ENCODE assay signal across 8 mouse cellular contexts in genomic region chr19:38263829-38264504, GRCm38 (mm10). TPM values are rescaled to one million over a fixed set of nuclear protein-coding genes. Genes with fewer than 3 reads are reported as not detected.
A peak's percentile ranks its signal among the peaks of the same experiment; 100 is the strongest.
DNase-seq lines count a peak whose midpoint lies in the region; ATAC-seq and TF ChIP-seq lines count a peak whose summit lies in the region.

No protein-coding gene starts in this region.

- H3K36me3 ChIP-seq in intestine, postnatal 0 days (ENCODE audit: control insufficient read depth, insufficient read depth) = no peaks in the 10 kb centered on the region
- no peaks in the 10 kb centered on the region for H3K36me3 ChIP-seq in lung, embryonic 16.5 days (ENCODE audit: control insufficient read depth, insufficient read depth, low read length)
- no peaks in the 10 kb centered on the region for H3K36me3 ChIP-seq in small intestine, adult 2 months (ENCODE audit: control insufficient read depth, insufficient read depth, low read length)

- H3K27ac ChIP-seq in intestine, postnatal 0 days (ENCODE audit: low read depth, low read length) = no peak overlapping the region
- no peak overlapping the region for H3K27ac ChIP-seq in lung, embryonic 16.5 days (ENCODE audit: low read length)
- no peak overlapping the region for H3K27ac ChIP-seq in small intestine, adult 2 months (ENCODE audit: insufficient read depth, low read depth, low read length)

- H3K9ac ChIP-seq in intestine, postnatal 0 days (ENCODE audit: low read depth, low read length) = no peak overlapping the region
- H3K9ac ChIP-seq in lung, embryonic 16.5 days (ENCODE audit: low read length) = no peak overlapping the region

- no peak overlapping the region for H3K4me3 ChIP-seq in intestine, postnatal 0 days (ENCODE audit: low read depth, low read length)
- H3K4me3 ChIP-seq in lung, embryonic 16.5 days (ENCODE audit: low read length) = no peak overlapping the region
- H3K4me3 ChIP-seq in small intestine, adult 2 months (ENCODE audit: low read depth, low read length) = no peak overlapping the region

- no peak overlapping the region for H3K4me2 ChIP-seq in intestine, postnatal 0 days (replicated peaks; ENCODE audit: low read depth)
- H3K4me2 ChIP-seq in lung, embryonic 16.5 days (ENCODE audit: low read depth, low read length) = peak overlapping the region; percentile 27

- TF ChIP-seq CTCF in intestine, postnatal 0 days (IDR thresholded peaks at IDR 0.05; ENCODE audit: low read depth) = peak; percentile 66
- peak; percentile 37; the same call in 1 of the 2 replicates for TF ChIP-seq CTCF in small intestine, adult 2 months (IDR thresholded peaks at IDR 0.05; ENCODE audit: extremely low read depth, insufficient read length, insufficient replicate concordance, low read depth, low read length)

- TF ChIP-seq POLR2A in small intestine, adult 2 months (IDR thresholded peaks at IDR 0.05; ENCODE audit: low read depth, low read length) = no peak

- DNase-seq in ovary, postnatal 36 days (ENCODE audit: low spot score) = peak; percentile 27
- DNase-seq in ovary, adult 18-20 months (ENCODE audit: low spot score) = no peak
- peak; percentile 71 to 84 for DNase-seq in cerebellum, postnatal 14 days
- peak; percentile 19 for DNase-seq in gastrocnemius, postnatal 10 days
- DNase-seq in spleen, postnatal 14 days (ENCODE audit: low spot score in 2 of 2) = no peak

- WGBS in intestine, postnatal 0 days = 23% methylated on average over 14 of the region's 14 CpGs
- 23% methylated on average over 14 of the region's 14 CpGs for WGBS in lung, embryonic 16.5 days
- WGBS in small intestine, adult 2 months = 25% methylated on average over 14 of the region's 14 CpGs

- no peak for ATAC-seq in intestine, postnatal 0 days
- ATAC-seq in lung, embryonic 16.5 days (ENCODE audit: low read depth) = no peak

- H3K4me1 ChIP-seq in intestine, postnatal 0 days (replicated peaks; ENCODE audit: control insufficient read depth, insufficient read depth, low read length) = no peaks in the 10 kb centered on the region
- H3K4me1 ChIP-seq in lung, embryonic 16.5 days (replicated peaks; ENCODE audit: control insufficient read depth, insufficient read depth, low read length) = no peaks in the 10 kb centered on the region; the same call in 1 of the 2 replicates
- H3K4me1 ChIP-seq in small intestine, adult 2 months (ENCODE audit: control insufficient read depth, insufficient read depth, insufficient read length, low read length) = no peaks in the 10 kb centered on the region

- peaks cover 24% of the 10 kb centered on the region; the same call in 1 of the 2 replicates for H3K27me3 ChIP-seq in intestine, postnatal 0 days (replicated peaks; ENCODE audit: control insufficient read depth, insufficient read depth, low read length)
- no peaks in the 10 kb centered on the region; the same call in 1 of the 2 replicates for H3K27me3 ChIP-seq in lung, embryonic 16.5 days (ENCODE audit: control insufficient read depth, insufficient read depth, low read depth, low read length)
- peaks cover 12% of the 10 kb centered on the region for H3K27me3 ChIP-seq in small intestine, adult 2 months (ENCODE audit: control insufficient read depth, insufficient read depth, low read length)

- no peaks in the 10 kb centered on the region for H3K9me3 ChIP-seq in intestine, postnatal 0 days (ENCODE audit: control insufficient read depth)
- H3K9me3 ChIP-seq in lung, embryonic 16.5 days (ENCODE audit: control insufficient read depth, low read length) = no peaks in the 10 kb centered on the region

RNA-seq across cellular contexts. Expression of gene Lgi1, which starts 0.4 kb away (rescaled TPM):
- total RNA-seq in gastrocnemius, postnatal 10 days (2021) = 1 to 10 TPM; 1.5 to 2.3 TPM
- 0.76 and 0.91 TPM in 2 replicates for polyA plus RNA-seq in intestine, postnatal 0 days (2015; fragmentation: Nextera tagmentation; extraction: Ambion mirVana)
- 0.21 and 0.28 TPM in 2 replicates for polyA plus RNA-seq in lung, embryonic 16.5 days (2015; fragmentation: Nextera tagmentation; extraction: Ambion mirVana)
- polyA plus RNA-seq in small intestine, adult 2 months (2012; rRNA removed) = not detected in 2 replicates

RNA-seq across cellular contexts. Expression of gene Fra10ac1, which starts 40.0 kb away (rescaled TPM):
- total RNA-seq in gastrocnemius, postnatal 10 days (2021) = 10 to 100 TPM; 10.1 to 10.7 TPM
- polyA plus RNA-seq in intestine, postnatal 0 days (2015; fragmentation: Nextera tagmentation; extraction: Ambion mirVana) = 18.1 and 19.0 TPM in 2 replicates
- 29.9 and 31.7 TPM in 2 replicates for polyA plus RNA-seq in lung, embryonic 16.5 days (2015; fragmentation: Nextera tagmentation; extraction: Ambion mirVana)
- polyA plus RNA-seq in small intestine, adult 2 months (2012; rRNA removed) = 0.69 and 2.2 TPM in 2 replicates

Comparison
In these comparisons a context has a peak if more than half of its experiments do, and no peak if none do; other contexts are left out.
1. DNase-seq: peak in ovary, postnatal 36 days (single experiment), cerebellum, postnatal 14 days (2 of 2) and gastrocnemius, postnatal 10 days (single experiment); none in ovary, adult 18-20 months (single experiment) and spleen, postnatal 14 days (0 of 2).